Mouse (Mus musculus) frontal cortex, postnatal 25 days (tissue): ENCODE results near the gene Etnk1.

ENCODE experiments used
- DNase-seq, 2 experiments: peaks; one replicate each; pipeline ENCODE4 v3.0.0; 2022; ENCODE audit warnings: low spot score in 2 of 2

The Etnk1 gene

DNA sequence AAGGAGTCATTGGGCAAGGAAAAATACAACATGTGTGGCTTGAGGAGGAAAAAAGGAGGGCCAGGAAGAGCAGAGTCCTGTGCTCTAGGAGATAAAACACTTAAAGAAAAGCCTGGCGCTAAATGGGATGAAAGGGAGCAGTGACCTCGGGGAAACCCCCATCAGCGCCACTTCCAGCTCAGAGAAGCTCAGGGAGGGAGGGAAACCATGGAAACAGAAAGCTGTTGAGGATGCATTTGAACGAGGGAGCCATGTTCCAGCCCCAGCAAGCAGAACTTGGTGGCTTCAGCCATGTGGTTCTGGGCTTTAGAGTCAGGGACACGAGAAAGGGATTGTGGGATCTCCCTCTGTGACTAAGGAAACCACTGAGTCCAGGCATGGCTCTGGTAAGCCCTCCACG, 45.7 kb downstream of the Etnk1 start:
- no peak for DNase-seq

DNA sequence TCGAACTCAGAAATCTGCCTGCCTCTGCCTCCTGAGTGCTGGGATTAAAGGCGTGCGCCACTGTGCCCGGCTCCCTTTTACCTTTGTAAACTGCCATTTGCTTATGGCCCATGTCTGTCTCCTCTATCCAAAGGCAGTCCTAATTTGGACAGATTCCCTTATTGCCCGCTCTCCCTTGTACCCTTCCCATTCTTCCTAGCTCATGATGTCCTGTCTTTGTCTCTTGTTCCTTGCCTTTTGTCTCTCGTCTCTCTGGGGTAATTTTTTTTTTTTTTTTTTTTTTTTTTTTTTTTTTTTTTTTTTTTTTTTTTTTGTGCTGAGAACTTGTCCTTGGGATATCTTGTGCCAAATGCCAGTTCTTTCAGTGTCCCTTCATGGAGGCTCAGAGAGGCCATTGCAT, 46.4 kb downstream of the Etnk1 start:
- DNase-seq, result no peak

GRCm38 (mm10) chr6:143216221-143216620, 49.2 kb downstream of the Etnk1 start:
- DNase-seq, result no peak

DNA sequence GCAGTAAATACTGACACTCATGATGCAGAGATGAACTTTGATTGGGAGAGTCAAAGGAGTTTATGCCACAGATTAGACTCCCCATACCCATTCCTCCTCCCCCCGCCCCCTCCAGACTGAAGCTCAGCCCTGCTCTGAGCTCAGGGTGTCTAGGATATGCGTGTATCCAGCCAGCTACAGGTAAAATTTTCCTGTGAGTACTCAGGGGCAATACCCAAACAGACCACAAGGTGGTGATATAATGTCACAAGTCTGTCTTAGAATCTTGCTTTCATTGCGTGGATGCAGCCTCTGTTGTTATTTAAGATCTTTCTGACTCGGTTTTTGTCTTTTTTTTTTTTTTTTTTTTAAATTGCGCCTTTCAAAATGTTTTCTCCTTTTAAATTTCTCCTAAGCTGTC, 52.3 kb downstream of the Etnk1 start:
- peak in 1 of 2 experiments; percentile 67 for DNase-seq

DNA sequence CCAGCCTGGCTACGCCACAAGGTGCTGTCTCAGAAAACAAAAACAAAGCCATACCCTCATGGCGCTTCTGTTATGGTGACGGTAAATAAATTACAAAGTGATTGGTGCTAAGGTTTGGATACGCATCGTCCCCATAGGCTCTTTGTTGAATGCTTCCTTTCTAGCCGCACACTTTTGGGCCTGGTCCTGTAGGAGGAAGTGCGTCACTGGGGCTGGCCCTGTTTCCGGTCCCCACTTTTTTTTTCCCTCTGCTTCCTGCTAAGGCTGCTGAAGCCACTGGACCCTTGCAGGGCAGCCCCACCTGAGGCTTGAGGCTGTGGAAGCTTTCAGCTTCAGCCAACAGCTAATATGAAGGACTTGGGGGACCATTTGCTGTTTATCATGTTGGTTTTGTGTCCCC, 54.2 kb downstream of the Etnk1 start:
- no peak for DNase-seq

- no peak for DNase-seq
These were observed 57.0 kb downstream of the Etnk1 start for GRCm38 (mm10) chr6:143224057-143224456.

DNA sequence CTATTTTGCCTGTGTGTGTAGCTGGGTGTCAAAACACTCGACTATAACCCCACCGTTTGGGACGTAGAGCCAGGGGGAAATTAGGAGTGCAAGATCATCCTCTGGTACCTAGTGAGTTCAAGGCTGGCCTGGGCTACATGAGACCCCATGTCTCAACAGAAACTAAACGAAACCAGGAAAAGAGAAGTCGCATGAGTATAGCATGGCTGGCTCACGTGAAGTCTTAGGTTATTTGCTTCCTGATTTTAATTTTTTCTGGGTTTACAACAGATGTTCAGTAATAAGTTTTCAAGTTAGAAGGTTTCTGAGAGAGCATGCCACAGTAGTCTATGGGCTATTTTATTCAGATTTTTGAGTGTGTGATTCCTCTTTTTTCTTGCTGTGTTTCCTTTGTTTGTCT, 57.9 kb downstream of the Etnk1 start:
- no peak for DNase-seq

DNA sequence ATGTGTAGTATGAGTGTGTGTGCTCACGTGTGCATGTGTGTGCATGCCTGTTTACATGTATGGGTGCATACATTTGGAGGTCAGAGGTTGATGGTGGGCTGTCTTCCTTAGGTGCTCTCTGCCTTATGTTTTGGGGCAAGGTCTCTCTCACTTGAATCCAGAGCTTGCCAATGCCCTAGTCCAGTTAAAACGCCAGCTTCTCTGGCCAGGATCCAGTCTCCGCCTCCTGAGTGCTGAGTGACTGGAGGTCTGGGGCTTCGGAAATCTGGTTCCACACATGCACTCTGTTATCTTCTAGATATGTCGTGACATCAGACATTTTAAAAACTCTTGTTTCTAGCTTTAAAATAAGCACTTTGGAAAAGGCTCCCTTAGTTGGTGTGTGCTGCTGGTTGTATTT, 61.7 kb downstream of the Etnk1 start:
- DNase-seq, result no peak

DNA sequence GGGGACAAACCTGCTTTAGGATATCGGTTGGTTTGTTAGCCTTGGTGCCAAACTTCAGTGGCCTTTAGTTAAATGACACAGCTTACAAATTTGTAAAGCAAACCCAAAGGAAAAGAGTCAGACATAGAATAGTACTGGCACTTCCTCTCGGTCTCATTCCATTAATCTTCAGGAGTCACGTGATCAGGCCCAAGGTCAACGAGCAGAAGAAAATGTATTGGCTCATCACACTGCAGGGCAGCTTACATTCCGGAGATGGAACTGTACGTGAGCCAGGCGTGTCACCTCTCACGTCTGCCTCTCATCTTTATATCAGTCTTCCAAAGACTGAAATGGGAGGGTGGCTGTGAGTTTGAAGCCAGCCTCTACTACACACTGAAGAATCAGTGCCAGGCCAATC, 62.9 kb downstream of the Etnk1 start:
- no peak for DNase-seq

- no peak for DNase-seq
These were observed 63.9 kb downstream of the Etnk1 start for GRCm38 (mm10) chr6:143230888-143231287.

- DNase-seq, result no peak
These were observed 65.7 kb downstream of the Etnk1 start for GRCm38 (mm10) chr6:143232718-143233117.

DNA sequence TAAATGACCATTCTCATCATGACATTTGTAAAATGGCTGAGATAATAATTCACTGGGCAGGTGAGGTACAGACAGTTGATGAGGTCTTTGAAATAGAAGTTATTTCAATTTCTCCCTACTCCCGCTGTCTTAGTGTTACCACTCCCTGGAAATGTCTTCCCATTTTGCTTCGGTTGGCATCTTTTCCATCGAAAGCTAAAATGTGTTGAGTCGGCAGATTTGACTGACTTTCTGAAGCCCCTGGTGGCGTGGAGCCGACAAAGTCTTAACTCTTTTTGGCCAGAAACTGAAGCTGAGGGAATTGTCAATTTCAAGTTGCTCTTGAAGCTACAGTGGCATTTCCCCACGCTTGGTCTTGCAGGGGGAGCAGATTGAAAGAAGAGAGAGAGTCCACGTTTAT, 67.8 kb downstream of the Etnk1 start:
- DNase-seq, result no peak

GRCm38 (mm10) chr6:143239362-143240074, 72.5 kb downstream of the Etnk1 start:
- no peak for DNase-seq

DNA sequence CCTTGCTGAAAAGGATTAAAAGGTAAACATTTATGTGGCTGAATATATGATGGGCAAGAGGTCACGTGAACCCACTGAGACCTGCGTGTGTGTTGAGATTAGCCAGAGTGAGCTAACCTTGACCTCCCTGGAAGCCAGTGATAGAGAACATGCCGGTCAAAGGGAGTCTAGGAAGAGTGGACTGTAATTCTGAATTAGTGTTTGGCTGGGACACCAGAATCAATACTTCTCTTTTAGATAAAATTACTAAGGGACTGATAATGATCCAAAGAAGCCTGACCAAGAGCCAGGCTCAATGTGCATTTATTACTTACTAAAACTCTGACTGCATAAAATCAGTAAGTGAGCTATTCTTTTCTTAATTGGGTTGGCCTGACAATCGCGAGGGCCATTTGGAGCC, 76.2 kb downstream of the Etnk1 start:
- no peak for DNase-seq

DNA sequence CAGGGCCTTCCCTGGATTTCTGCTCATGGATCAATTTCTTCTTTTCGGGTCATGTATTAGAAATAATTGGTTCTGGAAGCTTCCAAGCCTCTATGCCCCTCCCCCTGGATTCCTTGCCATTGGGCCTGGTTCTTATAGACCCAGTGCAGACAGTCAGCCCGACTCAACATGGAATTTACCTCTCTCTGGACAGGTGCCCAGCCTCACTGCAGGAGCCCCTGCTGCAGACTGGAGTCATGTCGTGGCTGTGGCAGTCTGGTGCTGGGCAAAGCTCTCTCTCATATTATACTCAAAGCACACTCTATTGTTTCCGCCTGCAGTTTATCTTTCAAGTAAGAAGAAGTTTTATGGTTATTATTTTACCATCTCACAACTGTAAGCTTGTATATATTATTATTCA, 90.9 kb downstream of the Etnk1 start:
- no peak for DNase-seq

DNA sequence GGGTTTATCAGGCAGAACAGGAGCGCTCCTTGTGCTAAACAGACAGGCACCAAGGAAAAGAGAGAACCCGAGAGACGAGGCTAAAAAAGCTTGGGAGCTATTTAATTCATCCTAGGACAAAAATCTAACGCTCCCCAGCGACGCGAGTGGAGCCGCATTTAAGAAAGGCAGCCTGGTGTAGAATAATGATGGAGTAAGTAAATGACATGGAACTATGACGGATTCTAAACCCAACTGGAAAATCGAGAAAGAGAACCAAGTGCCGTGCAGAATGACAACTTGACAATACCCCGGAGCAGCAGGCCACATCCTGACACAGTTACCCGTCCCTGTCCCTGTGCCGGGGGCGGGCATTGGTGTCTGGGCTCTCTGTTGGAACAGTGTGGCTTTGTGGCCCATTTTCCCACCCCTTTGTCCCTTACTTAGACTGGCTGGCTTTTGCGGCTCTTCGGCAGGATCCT, 92.2 kb downstream of the Etnk1 start:
- no peak for DNase-seq

DNA sequence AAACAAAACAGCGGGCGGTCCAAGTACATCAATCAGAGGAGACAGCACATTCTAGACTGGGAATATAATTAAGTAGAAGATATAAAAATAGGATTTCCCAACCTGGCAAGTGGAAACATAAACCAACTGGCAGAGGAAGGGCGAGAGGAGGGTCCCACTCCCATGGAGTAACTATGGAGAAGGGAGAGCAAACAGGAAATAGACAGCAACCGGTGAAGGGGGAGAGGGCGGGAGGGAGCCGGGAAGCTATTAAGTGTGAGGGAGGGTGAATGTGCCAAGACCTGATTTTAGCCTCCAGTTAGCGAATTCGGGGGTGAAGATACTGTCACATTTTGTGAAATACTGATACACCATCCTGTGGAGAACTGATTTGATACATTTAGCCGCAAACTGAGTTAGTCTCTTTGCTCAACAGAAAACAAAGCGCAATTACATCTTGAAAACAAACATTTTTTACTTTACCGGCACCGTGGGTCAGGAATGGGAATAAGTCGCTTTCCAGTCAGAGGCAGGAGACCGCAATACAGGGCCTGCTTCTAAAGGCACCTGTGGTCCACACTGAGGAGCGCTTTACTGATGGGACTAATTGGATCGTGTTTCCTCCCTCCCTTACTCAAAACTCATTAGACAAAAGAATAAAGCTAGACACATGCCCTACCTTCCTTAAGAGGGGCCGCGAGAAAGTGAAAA, 93.0 kb downstream of the Etnk1 start:
- DNase-seq, result no peak

DNA sequence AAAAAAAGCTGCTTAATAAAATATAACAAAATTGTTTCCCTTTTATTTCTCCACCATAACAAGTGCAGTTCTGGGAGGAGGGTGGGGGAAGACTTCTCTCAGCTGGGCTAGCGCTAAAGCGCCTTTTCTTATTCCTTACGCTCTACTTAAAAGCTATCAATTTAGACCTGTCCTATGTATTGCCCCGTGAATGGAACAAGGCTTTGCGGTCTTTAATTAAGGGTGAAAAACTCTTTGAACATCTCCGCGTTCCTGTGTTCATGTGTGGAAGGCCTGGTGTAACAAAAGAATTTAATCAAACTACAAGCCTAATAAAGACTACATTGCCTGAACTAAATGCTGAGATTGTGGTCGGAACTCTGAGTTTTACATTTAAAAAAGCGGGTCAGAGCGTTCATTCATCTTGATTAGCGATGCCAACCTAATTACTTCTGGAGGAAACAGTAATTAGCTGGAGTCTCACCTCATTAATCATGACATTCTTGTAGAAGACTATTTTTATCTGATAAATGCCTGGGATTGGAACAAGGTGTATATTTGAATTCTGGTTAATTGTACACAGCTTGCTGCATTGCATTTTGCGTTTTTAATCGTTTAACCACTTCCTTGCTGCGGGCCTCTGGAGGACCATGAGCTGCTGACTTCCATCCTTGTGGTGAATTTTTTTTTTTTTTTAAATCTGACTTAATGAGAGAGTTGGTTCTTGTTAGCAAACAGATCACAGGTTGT, 93.7 kb downstream of the Etnk1 start:
- no peak for DNase-seq

- DNase-seq, result no peak
These were observed 94.3 kb downstream of the Etnk1 start for GRCm38 (mm10) chr6:143261289-143261665.

GRCm38 (mm10) chr6:143265482-143265881, 98.5 kb downstream of the Etnk1 start:
- DNase-seq, result no peak

GRCm38 (mm10) chr6:143279222-143279621, 112.2 kb downstream of the Etnk1 start:
- no peak for DNase-seq
